Mouse (Mus musculus): ENCODE measurements at regions not wholly inside any gene's neighbourhood (a gene's known extent, or its start where the extent isn't known, plus 50 kb on each side); places are given as distances from the start of the nearest gene placed in this dataset.
"Not testable (repeated sequence)": the region's sequence is repeated elsewhere in the genome, so short reads cannot be mapped to it uniquely, and the experiment has no call there.

DNA sequence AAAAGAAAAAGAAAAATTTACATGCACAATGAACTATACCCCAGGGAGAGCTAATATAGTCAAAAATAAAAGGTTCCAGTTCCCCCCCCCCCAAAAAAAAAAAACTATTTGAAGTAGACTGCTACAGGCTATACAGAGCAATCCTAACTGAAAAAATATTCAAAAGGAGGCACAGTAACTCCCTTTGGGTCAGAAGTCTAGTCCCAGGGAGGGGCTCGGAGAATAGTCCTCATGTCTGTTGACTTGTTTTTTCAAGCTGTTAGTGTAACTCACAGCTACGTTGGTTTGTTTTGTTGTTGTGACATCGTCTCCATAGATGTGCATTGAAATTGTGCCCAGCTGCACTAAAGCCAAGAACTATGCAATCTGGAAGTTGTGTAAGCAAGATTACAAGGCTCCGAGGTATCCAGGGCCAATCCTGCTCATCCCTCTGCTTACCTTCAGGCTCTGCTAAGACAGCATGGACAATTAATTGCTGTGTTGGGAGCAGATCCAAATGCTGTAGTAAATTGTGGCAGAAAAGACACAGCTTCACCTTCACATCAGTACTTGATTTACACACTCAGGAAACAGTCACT is 137.2 kb upstream of the Pnpt1 start:
- peak; percentile 45 for DNase-seq (ENCODE audit: low spot score)

DNA sequence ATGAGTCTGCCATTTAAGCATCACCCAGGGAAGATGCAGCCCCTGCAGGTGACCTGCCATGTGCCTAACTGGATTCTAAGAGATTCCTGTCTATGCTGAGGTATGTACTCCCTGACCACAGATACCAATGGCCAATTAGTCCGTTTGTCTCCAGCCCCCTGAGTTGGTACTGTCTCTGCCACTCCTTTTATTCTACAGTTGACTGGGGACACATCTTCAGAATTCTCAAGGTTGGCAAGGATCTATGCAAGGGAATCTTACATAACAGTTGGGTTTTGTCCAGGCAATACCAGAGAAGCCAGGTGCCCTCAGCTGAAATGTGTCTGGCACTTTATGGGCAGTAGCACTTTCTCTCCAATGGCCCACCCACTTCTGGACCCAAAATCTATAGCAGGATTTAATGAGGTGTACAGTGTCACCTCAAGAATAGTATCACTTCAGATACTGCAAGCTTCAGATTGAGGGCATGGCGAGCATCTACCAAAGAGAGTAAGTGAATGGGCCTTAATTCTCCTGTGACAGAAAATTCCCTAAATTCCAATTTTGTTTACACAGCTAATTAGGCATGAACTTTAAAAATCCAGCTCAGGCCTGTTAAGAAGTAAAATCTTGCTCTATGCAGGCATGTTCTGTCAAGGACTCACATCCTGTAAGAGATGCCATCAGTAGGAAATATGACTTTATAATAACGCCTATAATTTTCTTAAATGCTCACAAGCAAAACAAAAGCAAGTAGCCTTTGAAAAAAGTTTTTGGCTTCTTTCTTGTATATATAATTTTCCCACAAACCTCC is 132.0 kb upstream of the Pnpt1 start:
- no peak for DNase-seq (ENCODE audit: low spot score)

DNA sequence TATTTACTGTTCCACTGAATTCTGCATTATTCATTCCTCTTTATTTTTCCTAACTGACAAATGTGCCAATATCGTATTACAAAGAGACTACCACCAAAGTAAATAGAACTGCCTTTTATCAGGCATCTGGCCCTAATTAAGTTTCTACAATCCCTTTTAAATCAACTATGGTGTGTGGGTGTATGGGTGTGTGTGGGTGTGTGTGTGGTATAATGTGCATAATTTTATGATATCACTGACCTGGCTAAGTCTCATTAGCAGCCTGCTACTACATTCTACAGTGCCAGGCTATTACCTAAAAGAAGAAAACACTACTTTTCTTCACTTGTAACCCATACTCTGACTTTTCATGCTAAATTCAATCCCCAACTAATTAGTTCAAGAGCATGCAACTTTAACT is 131.3 kb upstream of the Pnpt1 start:
- no peak for DNase-seq (ENCODE audit: low spot score)

DNA sequence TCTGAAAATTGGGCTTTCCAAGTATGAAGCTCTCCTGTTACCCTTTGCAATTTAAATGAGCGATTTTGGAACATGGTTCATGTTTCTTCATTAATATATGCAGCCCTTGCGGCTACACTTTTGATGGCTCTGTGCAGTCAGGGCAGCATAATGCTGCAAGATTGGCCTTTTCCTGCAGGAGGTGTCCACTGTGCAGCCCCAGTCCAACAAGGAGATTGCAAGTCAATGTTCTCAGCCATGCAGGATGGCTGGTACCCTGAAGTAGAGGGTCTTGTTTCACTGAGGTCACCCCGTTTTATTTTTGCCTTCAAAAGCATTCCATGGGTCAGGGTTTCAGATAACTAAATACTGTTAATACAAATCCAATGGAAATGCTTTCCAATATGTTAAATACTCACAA is 130.9 kb upstream of the Pnpt1 start:
- DNase-seq (ENCODE audit: low spot score): no peak

DNA sequence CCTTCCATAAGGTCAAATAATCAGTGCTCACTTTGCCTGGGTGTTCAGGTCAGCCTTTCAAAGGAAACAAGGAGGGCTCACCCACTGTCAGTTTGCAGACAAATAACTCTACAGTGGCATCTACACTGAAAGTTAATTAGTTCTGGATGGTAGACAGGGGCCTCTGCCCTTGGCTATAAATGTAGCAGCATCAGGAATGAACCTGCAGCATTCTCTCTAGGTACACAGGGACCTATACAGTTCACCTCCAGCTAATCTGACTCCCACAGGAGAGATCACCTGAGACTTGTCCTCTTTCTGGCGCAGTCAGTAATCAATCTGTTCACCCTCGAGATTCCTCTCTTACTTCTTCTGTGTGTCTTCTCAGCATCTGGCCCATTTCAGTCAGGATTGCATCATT is 130.3 kb upstream of the Pnpt1 start:
- no peak for DNase-seq (ENCODE audit: low spot score)

DNA sequence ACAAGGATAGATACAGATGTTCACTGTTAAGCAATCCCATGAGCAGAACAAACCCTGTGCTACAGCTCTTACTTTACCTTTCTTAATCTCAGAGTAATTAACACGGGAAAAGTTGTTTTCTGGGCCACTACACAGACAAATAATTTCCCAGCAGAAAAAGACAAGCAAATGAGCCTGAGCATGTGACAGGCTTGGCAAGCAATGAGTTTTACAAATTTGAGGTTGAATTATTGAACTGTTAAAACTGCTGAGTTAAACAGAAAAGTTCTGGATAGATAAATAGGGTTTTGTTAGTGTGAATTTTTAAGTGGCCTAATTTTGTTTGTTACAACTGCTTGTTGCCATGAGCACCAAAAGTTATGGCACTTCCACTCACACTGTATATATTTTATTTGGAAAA is 113.1 kb upstream of the Pnpt1 start:
- no peak for DNase-seq (ENCODE audit: low spot score)

DNA sequence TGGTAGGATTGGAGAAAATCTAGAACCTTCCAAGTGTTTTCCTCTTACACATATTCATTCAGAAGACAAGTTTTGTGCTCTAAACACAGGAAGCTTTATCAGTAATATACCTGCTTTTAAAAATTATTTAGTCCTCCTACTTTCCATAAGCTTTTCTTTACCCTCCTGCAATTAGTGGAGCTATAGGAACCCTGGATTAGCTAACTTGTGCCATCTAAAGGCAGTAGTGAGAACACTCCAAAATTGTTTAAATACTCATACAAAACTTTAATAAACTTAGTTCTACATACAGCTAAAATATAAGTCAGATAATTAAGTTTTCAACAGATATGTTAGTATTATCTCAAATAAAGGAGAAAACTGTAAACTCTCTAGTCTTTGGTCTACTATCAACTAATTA is 89.7 kb upstream of the Pnpt1 start:
- DNase-seq (ENCODE audit: low spot score): peak; percentile 7

DNA sequence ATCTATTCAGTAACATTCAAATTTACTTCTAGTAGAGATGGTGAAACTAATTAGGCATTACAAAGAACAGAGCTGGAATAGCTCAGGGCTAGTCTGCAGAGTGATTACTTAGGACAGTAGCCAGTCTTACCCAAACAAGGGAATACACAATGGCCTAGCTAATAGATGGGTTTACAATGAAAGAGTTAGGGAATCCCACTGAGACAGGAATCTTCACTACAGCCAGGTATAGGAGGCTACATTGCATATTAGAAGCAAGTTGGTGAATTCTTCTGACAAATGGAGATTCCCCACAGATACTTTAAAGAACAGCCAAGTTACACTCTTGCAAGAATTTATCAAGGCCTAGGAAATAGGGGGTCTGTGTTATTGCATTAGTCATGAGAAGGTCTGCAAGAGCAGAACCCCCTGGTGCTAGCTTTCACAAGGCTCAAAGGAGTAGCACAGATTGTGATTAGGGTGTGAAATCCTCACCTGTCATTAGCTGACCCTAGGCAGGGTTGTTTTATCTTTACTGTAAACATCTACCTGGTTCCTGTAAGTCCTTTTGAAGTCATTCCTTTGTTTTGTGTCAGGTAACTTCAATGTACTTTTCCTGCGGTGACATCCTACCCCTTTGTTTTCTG is 82.4 kb upstream of the Pnpt1 start:
- not testable (repeated sequence) for DNase-seq (ENCODE audit: low spot score)

DNA sequence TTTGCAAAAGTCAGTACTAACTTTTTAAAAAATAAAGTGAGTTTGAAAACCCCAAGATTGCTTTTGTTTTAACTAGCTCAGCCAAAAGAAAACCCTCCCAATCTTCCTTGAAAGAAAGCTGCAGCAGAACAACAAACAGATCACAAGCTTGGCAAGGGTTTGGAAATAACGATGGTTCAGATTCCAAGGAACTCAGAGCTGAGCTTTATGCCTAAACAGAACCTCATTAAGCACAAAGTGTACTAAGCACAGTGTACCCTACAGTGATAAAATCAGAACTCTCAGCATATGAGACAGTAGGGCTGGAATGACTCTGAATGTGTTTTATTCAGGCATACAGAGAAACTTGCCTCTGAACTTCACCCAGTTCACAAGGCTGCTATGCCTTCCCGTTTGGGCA is 77.9 kb upstream of the Pnpt1 start:
- DNase-seq (ENCODE audit: low spot score): peak; percentile 8

DNA sequence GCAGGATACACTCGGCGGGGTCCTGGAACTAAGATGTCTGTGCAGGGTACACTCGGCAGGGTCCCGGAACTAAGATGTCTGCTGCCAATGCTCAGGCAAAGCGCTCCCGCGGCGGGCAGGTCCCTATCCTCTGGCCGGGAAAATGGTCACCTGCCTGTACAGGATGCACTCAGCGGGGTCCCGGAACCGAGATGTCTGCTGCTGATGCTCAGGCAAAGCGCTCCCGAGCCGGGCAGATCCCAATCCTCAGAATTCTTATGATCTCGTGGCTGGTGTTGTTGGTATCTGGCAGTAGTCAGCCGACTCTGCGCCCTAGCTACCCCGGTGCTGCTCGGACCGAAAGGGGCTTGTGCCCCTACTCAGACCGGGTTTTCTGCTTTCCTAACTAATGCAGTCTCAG is 61.0 kb upstream of the Pnpt1 start:
- DNase-seq (ENCODE audit: low spot score): not testable (repeated sequence)

DNA sequence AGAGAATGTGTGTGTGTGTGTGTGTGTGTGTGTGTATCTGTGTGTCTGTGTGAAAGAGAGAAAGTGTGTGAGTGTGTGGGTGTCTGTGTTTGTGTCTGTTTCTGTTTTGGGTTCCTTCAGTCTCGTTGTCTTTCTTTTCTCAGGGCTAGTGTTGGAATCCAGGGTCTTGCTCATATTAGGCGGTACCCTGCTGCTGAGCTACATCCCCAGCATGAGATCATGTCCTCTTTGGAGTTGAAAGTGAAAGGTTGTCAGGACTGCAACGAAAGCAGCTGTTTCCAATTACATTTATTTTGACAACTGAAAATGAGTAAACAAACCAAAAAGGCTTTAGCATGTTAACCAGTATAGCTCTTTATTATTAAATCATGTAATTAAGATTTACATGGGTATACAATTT is 58.3 kb upstream of the Pnpt1 start:
- DNase-seq (ENCODE audit: low spot score): no peak

Measured in lung, postnatal 25 days (tissue).